Mouse (Mus musculus): Measurements from ENCODE around the gene Kmt2c. TPM values are rescaled to one million over a fixed set of nuclear protein-coding genes. Genes with fewer than 3 reads are reported as not detected.
A peak's percentile ranks its signal among the peaks of the same experiment; 100 is the strongest.

The Kmt2c gene
- 13.9 and 14.0 TPM in 2 replicates for polyA plus RNA-seq (2015; fragmentation: Nextera tagmentation; extraction: Ambion mirVana)

- peak; percentile 1; the same call in 1 of the 2 replicates for ATAC-seq (ENCODE audit: low FRiP score)
- peak within 1 kb of the TSS; percentile 82 for H3K4me2 ChIP-seq
- no peaks in the 10 kb centered on the region for H3K27me3 ChIP-seq (replicated peaks)
- WGBS: 0% methylated on average over 39 of the region's 54 CpGs
- H3K36me3 ChIP-seq: no peaks in the 10 kb centered on the region
- H3K27ac ChIP-seq (replicated peaks): peak within 1 kb of the TSS; percentile 99
- H3K9me3 ChIP-seq (replicated peaks): no peaks in the 10 kb centered on the region
- H3K4me1 ChIP-seq: peaks cover 25% of the 10 kb centered on the region
- H3K9ac ChIP-seq (replicated peaks): peak within 1 kb of the TSS; percentile 96
- H3K4me3 ChIP-seq (replicated peaks): peak within 1 kb of the TSS; percentile 98
Measured at GRCm38 (mm10) chr5:25498346-25498820, at the start of gene Kmt2c. TSS of gene Kmt2c (minus strand) at chr5:25498783.

GRCm38 (mm10) chr5:25546912-25547311 is 48.3 kb upstream of the Kmt2c start:
- Histone ChIP-seq H3K27ac (replicated peaks) (no peak overlapping the region), H3K36me3 (no peaks in the 10 kb centered on the region), H3K4me1 (no peaks in the 10 kb centered on the region), H3K9me3 (replicated peaks) (no peaks in the 10 kb centered on the region), H3K27me3 (replicated peaks) (no peaks in the 10 kb centered on the region), H3K4me3 (replicated peaks) (no peak overlapping the region), H3K9ac (replicated peaks) (no peak overlapping the region), H3K4me2 (no peak overlapping the region)
- 98% methylated on average over 2 of the region's 2 CpGs for WGBS
- no peak for ATAC-seq (ENCODE audit: low FRiP score)

DNA sequence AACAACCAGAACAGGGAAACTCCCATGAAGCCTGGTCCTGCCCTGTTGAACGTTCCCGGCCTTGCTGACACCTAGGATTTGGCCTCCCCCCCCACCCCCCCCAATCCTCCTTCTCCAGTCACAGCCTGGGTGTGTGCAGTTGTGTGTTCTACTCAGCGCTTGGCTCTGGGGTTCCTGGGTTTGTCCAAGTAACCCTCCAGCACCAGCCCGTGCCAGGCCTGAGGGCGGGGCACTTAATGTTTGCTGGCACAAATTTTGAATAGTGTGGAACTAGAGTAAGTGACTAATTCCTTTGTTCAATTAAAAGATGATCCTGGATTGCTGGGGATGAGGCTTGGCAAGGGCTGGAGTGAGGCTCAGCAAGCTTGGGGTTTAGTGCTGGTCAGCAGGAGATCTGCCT is 46.0 kb upstream of the Kmt2c start:
- Histone ChIP-seq H3K4me1 (no peaks in the 10 kb centered on the region), H3K4me3 (replicated peaks) (no peak overlapping the region), H3K27ac (replicated peaks) (no peak overlapping the region), H3K27me3 (replicated peaks) (no peaks in the 10 kb centered on the region), H3K9ac (replicated peaks) (no peak overlapping the region), H3K36me3 (no peaks in the 10 kb centered on the region), H3K4me2 (no peak overlapping the region), H3K9me3 (replicated peaks) (no peaks in the 10 kb centered on the region)
- 86% methylated on average over 5 of the region's 5 CpGs for WGBS
- ATAC-seq (ENCODE audit: low FRiP score): no peak

- Histone ChIP-seq H3K9me3 (replicated peaks) (no peaks in the 10 kb centered on the region), H3K36me3 (no peaks in the 10 kb centered on the region), H3K4me3 (replicated peaks) (no peak overlapping the region), H3K9ac (replicated peaks) (no peak overlapping the region), H3K27ac (replicated peaks) (no peak overlapping the region), H3K4me2 (no peak overlapping the region), H3K27me3 (replicated peaks) (no peaks in the 10 kb centered on the region), H3K4me1 (no peaks in the 10 kb centered on the region)
- no peak for ATAC-seq (ENCODE audit: low FRiP score)
- 92% methylated on average over 3 of the region's 3 CpGs for WGBS
Measured at GRCm38 (mm10) chr5:25544061-25544460, 45.5 kb upstream of the Kmt2c start.

- Histone ChIP-seq H3K4me2 (no peak overlapping the region), H3K27me3 (replicated peaks) (no peaks in the 10 kb centered on the region), H3K36me3 (no peaks in the 10 kb centered on the region), H3K9ac (replicated peaks) (no peak overlapping the region), H3K9me3 (replicated peaks) (no peaks in the 10 kb centered on the region), H3K27ac (replicated peaks) (no peak overlapping the region), H3K4me3 (replicated peaks) (no peak overlapping the region), H3K4me1 (no peaks in the 10 kb centered on the region)
- 76% methylated on average over 2 of the region's 2 CpGs for WGBS
- ATAC-seq (ENCODE audit: low FRiP score): no peak
Measured at GRCm38 (mm10) chr5:25541661-25542060, 43.1 kb upstream of the Kmt2c start.

DNA sequence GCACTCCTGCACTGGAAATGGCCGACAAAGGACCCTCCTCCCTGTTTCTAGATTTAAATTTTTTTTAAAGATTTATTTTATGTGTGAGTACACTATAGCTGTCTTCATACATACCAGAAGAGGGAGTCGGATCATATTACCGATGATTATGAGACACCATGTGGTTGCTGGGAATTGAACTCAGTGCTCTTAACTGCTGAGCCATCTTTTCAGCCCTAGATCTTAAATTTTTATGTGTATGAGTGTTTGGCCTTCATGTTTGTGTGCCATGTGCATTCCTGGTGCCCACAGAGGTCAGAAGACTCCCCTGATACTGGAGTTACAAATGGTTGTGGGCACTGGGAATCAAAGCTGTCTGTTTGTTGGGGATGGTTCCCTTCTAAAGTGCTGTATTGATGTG is 42.3 kb upstream of the Kmt2c start:
- Histone ChIP-seq H3K9me3 (replicated peaks) (no peaks in the 10 kb centered on the region), H3K36me3 (no peaks in the 10 kb centered on the region), H3K4me3 (replicated peaks) (no peak overlapping the region), H3K4me2 (no peak overlapping the region), H3K9ac (replicated peaks) (no peak overlapping the region), H3K4me1 (no peaks in the 10 kb centered on the region), H3K27me3 (replicated peaks) (no peaks in the 10 kb centered on the region), H3K27ac (replicated peaks) (no peak overlapping the region)
- 89% methylated on average over 3 of the region's 3 CpGs for WGBS
- no peak for ATAC-seq (ENCODE audit: low FRiP score)

DNA sequence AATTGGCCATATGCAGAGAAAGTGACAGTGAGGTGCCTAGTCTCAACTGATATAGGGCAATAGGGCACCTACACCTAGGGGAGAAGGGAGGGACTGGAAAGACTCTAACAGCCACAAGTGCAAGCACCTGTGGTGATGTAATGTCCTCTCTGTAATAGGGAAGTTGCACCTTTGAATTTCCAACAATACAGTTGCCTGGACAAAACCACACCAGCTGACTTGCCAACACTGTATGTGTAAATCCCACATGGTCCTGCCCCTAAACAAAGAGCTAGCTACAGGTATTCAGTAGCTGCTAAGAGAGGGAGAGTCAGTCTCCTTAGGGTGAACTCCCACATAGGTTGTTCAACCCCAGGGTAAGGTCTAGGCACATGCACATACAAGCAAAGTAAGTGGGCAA is 41.8 kb upstream of the Kmt2c start:
- ATAC-seq (ENCODE audit: low FRiP score): no peak
- Histone ChIP-seq H3K4me1 (no peaks in the 10 kb centered on the region), H3K27ac (replicated peaks) (no peak overlapping the region)

GRCm38 (mm10) chr5:25536921-25537409 is 38.4 kb upstream of the Kmt2c start:
- H3K9ac ChIP-seq (replicated peaks): no peak overlapping the region
- H3K4me1 ChIP-seq: no peaks in the 10 kb centered on the region
- H3K4me3 ChIP-seq (replicated peaks): no peak overlapping the region
- WGBS: 54% methylated on average over 6 of the region's 6 CpGs
- H3K4me2 ChIP-seq: no peak overlapping the region
- H3K27ac ChIP-seq (replicated peaks): no peak overlapping the region
- no peaks in the 10 kb centered on the region for H3K27me3 ChIP-seq (replicated peaks)
- H3K9me3 ChIP-seq (replicated peaks): no peaks in the 10 kb centered on the region
- ATAC-seq (ENCODE audit: low FRiP score): no peak
- no peaks in the 10 kb centered on the region for H3K36me3 ChIP-seq

More for the DNA sequence above, 41.8 kb upstream of the Kmt2c start:
- H3K9ac ChIP-seq (replicated peaks): no peak overlapping the region
- H3K4me2 ChIP-seq: no peak overlapping the region
- H3K4me3 ChIP-seq (replicated peaks): no peak overlapping the region
- H3K9me3 ChIP-seq (replicated peaks): no peaks in the 10 kb centered on the region
- no peaks in the 10 kb centered on the region for H3K36me3 ChIP-seq
- H3K27me3 ChIP-seq (replicated peaks): no peaks in the 10 kb centered on the region

DNA sequence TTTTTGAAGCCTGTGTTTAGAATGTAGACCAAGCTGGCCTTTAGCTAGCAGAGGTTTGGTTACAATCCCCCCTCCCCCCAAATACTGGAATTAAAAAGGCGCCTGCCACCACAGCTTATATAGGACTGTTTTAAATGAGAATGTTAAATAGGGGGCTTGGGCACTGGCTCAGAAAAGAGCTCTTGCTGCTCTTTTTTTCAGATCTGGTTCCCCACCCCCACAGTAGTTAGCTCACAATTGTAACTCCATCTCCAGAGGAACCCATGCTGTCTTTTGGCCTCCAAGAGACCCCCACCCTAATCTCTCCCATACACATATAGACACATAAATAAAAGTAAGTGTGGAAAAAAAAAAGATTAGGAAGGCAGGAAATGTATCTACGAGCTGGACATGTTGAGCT is 37.9 kb upstream of the Kmt2c start:
- WGBS: 41% methylated on average over 2 of the region's 2 CpGs
- H3K4me2 ChIP-seq: no peak overlapping the region

GRCm38 (mm10) chr5:25535566-25535965 is 37.0 kb upstream of the Kmt2c start:
- Histone ChIP-seq H3K36me3 (no peaks in the 10 kb centered on the region), H3K4me2 (no peak overlapping the region), H3K27me3 (replicated peaks) (no peaks in the 10 kb centered on the region), H3K9ac (replicated peaks) (no peak overlapping the region), H3K4me1 (no peaks in the 10 kb centered on the region), H3K27ac (replicated peaks) (no peak overlapping the region), H3K9me3 (replicated peaks) (no peaks in the 10 kb centered on the region), H3K4me3 (replicated peaks) (no peak overlapping the region)
- 94% methylated on average over 2 of the region's 2 CpGs for WGBS
- no peak for ATAC-seq (ENCODE audit: low FRiP score)

More for the DNA sequence above, 37.9 kb upstream of the Kmt2c start:
- no peaks in the 10 kb centered on the region for H3K36me3 ChIP-seq
- H3K27me3 ChIP-seq (replicated peaks): no peaks in the 10 kb centered on the region
- no peak overlapping the region for H3K4me3 ChIP-seq (replicated peaks)
- no peak for ATAC-seq (ENCODE audit: low FRiP score)
- no peak overlapping the region for H3K9ac ChIP-seq (replicated peaks)
- no peak overlapping the region for H3K27ac ChIP-seq (replicated peaks)
- no peaks in the 10 kb centered on the region for H3K9me3 ChIP-seq (replicated peaks)
- H3K4me1 ChIP-seq: no peaks in the 10 kb centered on the region

GRCm38 (mm10) chr5:25533298-25533697 is 34.7 kb upstream of the Kmt2c start:
- Histone ChIP-seq H3K4me1 (peaks cover 4% of the 10 kb centered on the region), H3K4me2 (no peak overlapping the region), H3K4me3 (replicated peaks) (no peak overlapping the region), H3K36me3 (no peaks in the 10 kb centered on the region), H3K27ac (replicated peaks) (no peak overlapping the region), H3K9ac (replicated peaks) (no peak overlapping the region), H3K27me3 (replicated peaks) (no peaks in the 10 kb centered on the region), H3K9me3 (replicated peaks) (no peaks in the 10 kb centered on the region)
- WGBS: 91% methylated on average over 5 of the region's 5 CpGs
- no peak for ATAC-seq (ENCODE audit: low FRiP score)

GRCm38 (mm10) chr5:25532256-25533147 is 33.9 kb upstream of the Kmt2c start:
- Histone ChIP-seq H3K27ac (replicated peaks) (no peak overlapping the region), H3K4me1 (peaks cover 4% of the 10 kb centered on the region), H3K4me3 (replicated peaks) (no peak overlapping the region), H3K27me3 (replicated peaks) (no peaks in the 10 kb centered on the region), H3K9ac (replicated peaks) (no peak overlapping the region), H3K36me3 (no peaks in the 10 kb centered on the region), H3K4me2 (no peak overlapping the region), H3K9me3 (replicated peaks) (no peaks in the 10 kb centered on the region)
- WGBS: 57% methylated on average over 18 of the region's 18 CpGs
- no peak for ATAC-seq (ENCODE audit: low FRiP score)
